Mouse (Mus musculus) megakaryocyte, embryonic 14.5 days (primary cell): ENCODE data around the gene Mad1l1.

Experiments
- FLI1 ChIP-seq: IDR thresholded peaks from 2 replicates; pipeline ENCODE4 v1.6.1; 2012; ENCODE audit warnings: low read length, inconsistent platforms, mixed read lengths
- GATA1 ChIP-seq: IDR thresholded peaks from 3 replicates; pipeline ENCODE4 v1.6.1; 2012; ENCODE audit warnings: mixed read lengths, low read length, inconsistent platforms, borderline replicate concordance

DNA sequence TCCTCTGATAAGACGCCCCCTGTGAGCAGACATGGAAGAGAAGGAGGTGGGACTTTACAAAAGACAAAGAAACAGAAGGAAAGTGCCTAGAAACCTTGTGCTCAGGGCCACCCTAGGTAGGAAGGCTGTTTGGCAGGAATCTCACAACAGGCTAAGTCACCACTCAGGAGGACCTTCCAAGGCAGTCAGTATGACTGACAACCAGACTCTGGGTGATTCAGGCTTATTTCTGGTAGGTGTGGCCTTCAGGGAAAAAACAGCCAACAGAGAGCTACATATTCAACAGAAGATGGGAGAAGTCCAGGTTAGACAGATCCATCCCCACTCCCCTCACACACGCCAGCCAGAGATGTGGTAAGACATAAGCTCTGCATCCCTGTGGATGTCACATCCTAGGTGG, 118.9 kb downstream of the Mad1l1 start:
- no peak for TF ChIP-seq GATA1
- TF ChIP-seq FLI1, result no peak
